Mouse (Mus musculus) lung, adult 2 months (tissue): ENCODE measurements around the gene Rell1.

Source experiments
- CTCF ChIP-seq: fragments of 200-500 bp; IDR thresholded peaks from 2 replicates; pipeline ENCODE4 v1.5.1; 2011; ENCODE audit warnings: mild to moderate bottlenecking, low read length, control low read depth; ENCODE audit not compliant: insufficient read depth
- POLR2A ChIP-seq: fragments of 200-500 bp; IDR thresholded peaks from 2 replicates; pipeline ENCODE4 v1.6.1; 2011; ENCODE audit warnings: low read depth, mild to moderate bottlenecking, control low read depth, low read length, borderline replicate concordance; ENCODE audit errors: extremely low read depth

GRCm38 (mm10) chr5:63925035-63925628 lies 43.6 kb downstream of the Rell1 start:
- TF ChIP-seq POLR2A (no peak), CTCF (no peak)
